Mouse (Mus musculus): ENCODE data around the gene Zfp667.
"Not testable (repeated sequence)": the region's sequence is repeated elsewhere in the genome, so short reads cannot be mapped to it uniquely, and the experiment has no call there.

DNA sequence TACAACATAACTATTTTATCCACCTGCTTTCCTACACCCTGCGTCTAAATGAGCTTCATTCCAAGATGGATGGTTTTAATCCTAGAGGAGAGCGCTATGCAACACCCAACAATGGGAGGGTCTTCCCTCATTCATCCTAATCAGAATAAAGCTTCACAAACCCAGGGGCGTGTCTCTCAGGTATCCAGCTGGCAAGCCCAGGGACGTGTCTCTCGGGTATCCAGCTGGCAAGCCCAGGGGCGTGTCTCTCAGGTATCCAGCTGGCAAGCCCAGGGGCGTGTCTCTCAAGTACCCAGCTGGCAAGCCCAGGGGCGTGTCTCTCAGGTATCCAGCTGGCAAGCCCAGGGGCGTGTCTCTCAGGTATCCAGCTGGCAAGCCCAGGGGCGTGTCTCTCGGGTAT lies 14.4 kb downstream of the Zfp667 start:
- TF ChIP-seq CTCF, EP300 (IDR thresholded peaks at IDR 0.05; ENCODE audit: low read depth): not testable (repeated sequence)
